Mouse (Mus musculus): ENCODE measurements around the gene Iqce.
A peak's percentile ranks its signal among the peaks of the same experiment; 100 is the strongest.

DNA sequence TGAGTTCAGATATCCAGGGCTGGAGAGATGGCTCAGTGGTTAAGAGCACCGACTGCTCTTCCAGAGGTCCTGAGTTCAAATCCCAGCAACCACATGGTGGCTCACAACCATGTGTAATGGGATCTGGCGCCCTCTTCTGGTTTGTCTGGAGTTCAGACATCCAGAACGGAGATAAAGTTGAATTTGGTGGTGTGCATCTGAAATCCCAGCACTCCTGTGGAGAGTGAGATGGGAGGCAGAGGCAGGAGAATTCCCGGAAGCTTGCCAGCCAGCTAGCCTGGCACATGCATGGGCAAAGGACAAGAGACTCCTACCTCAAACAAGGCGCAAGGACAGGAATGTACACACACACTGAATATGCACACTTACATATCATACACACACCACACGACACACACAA, 57.9 kb downstream of the Iqce start:
- TF ChIP-seq CTCF (IDR thresholded peaks at IDR 0.05; ENCODE audit: borderline replicate concordance, extremely low read depth, insufficient read depth, insufficient read length) = peak; percentile 6; the same call in 1 of the 2 replicates
- no peak for TF ChIP-seq POLR2A (IDR thresholded peaks at IDR 0.05; ENCODE audit: borderline replicate concordance, extremely low read depth, insufficient read depth, insufficient read length, poor library complexity, severe bottlenecking)
